Mouse (Mus musculus) cerebellum, adult 2 months (tissue): ENCODE data around the gene Samd13. TPM values are rescaled to one million over a fixed set of nuclear protein-coding genes. Genes with fewer than 3 reads are reported as not detected.

Experiments
- DNase-seq, 2 experiments: peaks; one replicate each; pipeline ENCODE4 v3.0.0; 2021
- H3K27ac ChIP-seq: fragments of 200-500 bp; 2 replicates; pipeline ENCODE4 v1.5.1; 2012; ENCODE audit warnings: low read length, control low read depth, inconsistent platforms; ENCODE audit not compliant: insufficient read depth
- H3K27me3 ChIP-seq: fragments of 200-500 bp; 2 replicates; pipeline ENCODE4 v1.6.1; 2012; ENCODE audit warnings: inconsistent platforms, mild to moderate bottlenecking, low read length, moderate library complexity; ENCODE audit not compliant: control insufficient read depth, insufficient read depth
- H3K4me1 ChIP-seq: fragments of 200-500 bp; 2 replicates; pipeline ENCODE4 v1.6.1; 2011; ENCODE audit warnings: low read length; ENCODE audit not compliant: control insufficient read depth, insufficient read depth
- H3K4me3 ChIP-seq: fragments of 200-500 bp; replicated peaks from 2 replicates; pipeline ENCODE3; 2011; ENCODE audit warnings: mild to moderate bottlenecking, low read depth, low read length, control low read depth; ENCODE audit not compliant: insufficient read depth
- CTCF ChIP-seq: fragments of 200-500 bp; IDR thresholded peaks from 2 replicates; pipeline ENCODE4 v1.5.1; 2011; ENCODE audit warnings: low read depth, mild to moderate bottlenecking, control low read depth, low read length, moderate library complexity, borderline replicate concordance; ENCODE audit not compliant: insufficient read depth
- POLR2A ChIP-seq: fragments of 200-500 bp; IDR thresholded peaks from 2 replicates; pipeline ENCODE4 v1.6.1; 2011; ENCODE audit warnings: low read length, control low read depth, borderline replicate concordance; ENCODE audit not compliant: insufficient read depth
- WGBS: fragments of 180-500 bp; shearing (Covaris S2); methylation state at CpG from one replicate; pipeline ENCODE4 v1.1.7; 2018; 5-methylcytosine and 5-hydroxymethylcytosine counted together
- polyA plus RNA-seq: library from polyadenylated mRNA; depleted of rRNA; stranded (reverse); fragments of >200 nt; gene quantifications from 2 replicates; pipeline ENCODE4 v1.2.3, GENCODE M21; 2012

Gene Samd13
- polyA plus RNA-seq, 1 experiment = not detected

DNA sequence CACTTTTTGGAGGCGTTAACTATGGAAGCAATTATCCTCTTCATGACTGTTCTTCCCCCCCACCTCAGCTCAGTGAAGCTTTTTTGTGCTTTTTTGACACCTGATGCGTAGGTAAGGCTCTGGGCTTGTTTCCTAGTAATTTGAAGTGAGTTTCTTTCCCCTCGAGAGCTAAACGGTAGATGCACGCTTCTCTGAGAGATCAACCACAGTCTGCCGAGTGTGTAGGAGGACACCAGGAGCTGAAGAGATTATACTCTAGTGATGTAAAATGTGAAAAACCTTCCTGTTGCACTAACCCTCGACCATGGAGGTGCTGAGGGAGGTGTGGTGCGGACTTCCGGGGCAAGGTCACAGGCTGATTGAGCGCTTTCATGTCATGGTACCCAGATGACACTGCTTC lies 65.3 kb downstream of the Samd13 start:
- Histone ChIP-seq H3K4me3 (no peak overlapping the region), H3K27me3 (no peaks in the 10 kb centered on the region), H3K27ac (peak overlapping the region; percentile 59), H3K4me1 (peaks cover 5% of the 10 kb centered on the region)
- TF ChIP-seq CTCF = no peak
- TF ChIP-seq POLR2A = no peak
- DNase-seq = no peak
- WGBS = 31% methylated on average over 10 of the region's 10 CpGs

DNA sequence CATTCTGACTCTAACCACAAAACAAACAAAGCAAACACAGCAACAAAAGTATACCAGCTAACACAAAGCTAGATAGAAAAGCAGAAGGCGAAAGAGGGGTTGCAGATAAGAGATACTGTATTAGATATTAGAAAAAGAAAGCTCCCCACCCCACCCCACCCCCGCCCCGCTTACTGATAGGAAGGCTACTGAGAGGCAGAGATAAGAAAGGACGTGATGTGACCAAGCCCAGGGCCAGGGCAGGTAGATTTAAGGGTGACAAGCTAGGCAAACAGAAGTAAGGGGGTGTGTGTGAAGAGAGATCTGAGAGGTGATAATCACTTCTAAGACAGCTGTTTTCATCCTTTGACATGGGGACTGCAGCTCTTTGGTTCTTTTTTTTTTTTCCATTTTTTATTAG lies 67.0 kb downstream of the Samd13 start:
- H3K27ac ChIP-seq = no peak overlapping the region
- H3K4me1 ChIP-seq = peaks cover 5% of the 10 kb centered on the region
- H3K4me3 ChIP-seq = no peak overlapping the region
- 95% methylated on average over 4 of the region's 4 CpGs for WGBS
- TF ChIP-seq POLR2A (no peak), CTCF (no peak)
- no peak for DNase-seq
- H3K27me3 ChIP-seq = no peaks in the 10 kb centered on the region

DNA sequence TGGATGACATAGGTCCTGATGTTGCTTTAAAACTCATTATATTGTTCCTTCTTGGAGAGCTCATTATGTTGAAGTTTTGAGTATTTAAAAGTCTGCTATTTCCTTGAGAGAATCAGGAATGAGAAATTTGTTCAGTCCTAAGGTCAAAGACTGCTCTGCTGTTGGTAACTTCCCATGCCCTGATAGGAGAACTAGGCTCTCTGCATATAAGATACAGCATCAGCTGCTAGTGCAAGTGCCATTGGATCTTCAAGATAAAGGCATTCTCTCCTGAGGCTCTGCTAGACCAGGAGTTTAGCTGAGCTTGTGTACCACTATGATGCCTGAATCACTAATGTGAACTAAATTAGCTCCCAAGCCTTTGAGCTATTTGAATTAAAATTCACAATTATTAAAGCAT lies 67.4 kb downstream of the Samd13 start:
- no peak for DNase-seq
- Histone ChIP-seq H3K27ac (no peak overlapping the region), H3K27me3 (no peaks in the 10 kb centered on the region), H3K4me1 (peaks cover 5% of the 10 kb centered on the region), H3K4me3 (no peak overlapping the region)
- no peak for TF ChIP-seq POLR2A
- no peak for TF ChIP-seq CTCF

DNA sequence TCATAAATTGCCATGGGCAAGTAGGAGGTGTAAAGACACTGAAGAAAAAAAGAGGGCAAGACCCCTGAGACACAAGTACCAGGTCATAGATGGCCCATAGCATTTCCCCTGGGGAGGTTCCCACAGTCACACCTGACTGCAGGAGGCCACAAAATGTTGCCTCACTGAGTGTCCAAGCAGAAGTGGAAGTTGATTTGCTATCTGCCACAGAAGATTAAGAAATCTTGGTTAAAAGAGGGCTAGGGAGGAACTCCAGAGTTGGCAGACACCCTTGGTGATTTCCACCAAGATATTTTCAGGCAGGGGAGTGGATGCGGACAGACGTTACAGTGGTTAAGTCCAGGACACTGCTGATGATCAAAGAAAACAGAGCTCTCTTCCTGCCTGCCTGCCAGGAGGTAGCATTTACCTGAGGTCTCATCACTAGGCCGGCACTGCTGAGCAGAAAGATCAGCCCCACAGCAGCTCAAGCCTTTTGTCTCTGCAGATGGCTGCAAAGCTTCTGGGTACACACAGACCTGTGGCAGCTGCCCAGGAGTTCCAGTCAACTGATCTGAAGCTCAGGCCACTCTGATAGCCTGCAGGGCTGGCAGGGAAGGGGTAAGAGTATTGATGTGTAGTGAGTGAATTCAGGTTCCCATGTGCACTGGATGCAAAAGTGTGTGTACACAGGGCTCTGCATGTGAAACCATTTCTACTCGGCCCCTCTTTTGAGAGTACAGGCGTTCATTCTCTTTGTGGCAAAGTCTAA lies 68.7 kb downstream of the Samd13 start:
- Histone ChIP-seq H3K27me3 (no peaks in the 10 kb centered on the region), H3K4me3 (no peak overlapping the region), H3K4me1 (peaks cover 5% of the 10 kb centered on the region), H3K27ac (no peak overlapping the region)
- 90% methylated on average over 5 of the region's 5 CpGs for WGBS
- no peak for TF ChIP-seq CTCF
- no peak for DNase-seq

DNA sequence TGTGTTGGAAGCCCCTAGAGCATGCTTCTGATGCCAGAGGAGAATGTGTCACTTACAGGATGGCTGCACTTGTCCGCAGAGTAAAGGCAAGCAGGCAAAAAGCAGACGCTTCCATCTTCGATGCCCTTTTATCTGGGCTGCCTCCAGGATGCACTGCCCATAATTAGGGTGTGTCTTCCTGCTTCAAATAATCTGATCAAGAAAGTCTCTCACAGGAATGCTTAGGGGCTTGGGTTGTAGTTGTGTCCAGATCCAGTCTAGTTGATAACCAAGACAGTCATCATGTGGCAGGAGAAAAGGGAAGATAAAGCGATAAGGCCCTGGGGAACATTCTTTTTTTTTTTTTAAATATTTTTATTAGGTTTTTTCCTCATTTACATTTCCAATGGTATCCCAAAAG lies 69.9 kb downstream of the Samd13 start, which contains the start of gene Dnase2b:
TSS of gene Dnase2b (minus strand) at position 101 of the 400 bp plus-strand sequence.
- Histone ChIP-seq H3K4me1 (peaks cover 3% of the 10 kb centered on the region; the same call in 1 of the 2 replicates), H3K27ac (no peak within 1 kb of the TSS), H3K4me3 (no peak within 1 kb of the TSS), H3K27me3 (no peaks in the 10 kb centered on the region)
- TF ChIP-seq CTCF (no peak), POLR2A (no peak)
- 67% methylated on average over 4 of the region's 4 CpGs for WGBS
- no peak for DNase-seq

DNA sequence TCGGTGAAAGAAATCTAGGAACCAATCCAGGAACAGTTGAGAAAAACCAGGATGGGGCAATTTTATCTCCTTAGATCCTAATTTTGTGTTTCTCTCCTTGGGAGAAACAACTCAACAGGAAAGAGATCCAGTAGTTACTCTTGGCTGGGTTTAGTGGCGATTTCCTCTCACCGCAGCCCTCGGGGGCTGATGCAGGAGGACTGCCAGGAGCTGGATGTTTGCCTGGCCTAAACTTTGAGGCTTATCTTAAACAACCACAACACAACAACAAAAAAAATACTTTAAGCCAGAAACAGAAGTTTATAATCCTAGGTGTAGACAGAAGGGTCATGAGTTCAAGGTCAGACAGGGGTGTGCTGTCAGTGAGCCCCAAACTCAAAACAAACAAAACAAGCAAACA lies 73.6 kb downstream of the Samd13 start:
- no peak for TF ChIP-seq POLR2A
- TF ChIP-seq CTCF = no peak
- Histone ChIP-seq H3K4me3 (no peak overlapping the region), H3K27me3 (no peaks in the 10 kb centered on the region), H3K27ac (no peak overlapping the region), H3K4me1 (no peaks in the 10 kb centered on the region)
- WGBS = 47% methylated on average over 4 of the region's 4 CpGs
- DNase-seq = no peak

DNA sequence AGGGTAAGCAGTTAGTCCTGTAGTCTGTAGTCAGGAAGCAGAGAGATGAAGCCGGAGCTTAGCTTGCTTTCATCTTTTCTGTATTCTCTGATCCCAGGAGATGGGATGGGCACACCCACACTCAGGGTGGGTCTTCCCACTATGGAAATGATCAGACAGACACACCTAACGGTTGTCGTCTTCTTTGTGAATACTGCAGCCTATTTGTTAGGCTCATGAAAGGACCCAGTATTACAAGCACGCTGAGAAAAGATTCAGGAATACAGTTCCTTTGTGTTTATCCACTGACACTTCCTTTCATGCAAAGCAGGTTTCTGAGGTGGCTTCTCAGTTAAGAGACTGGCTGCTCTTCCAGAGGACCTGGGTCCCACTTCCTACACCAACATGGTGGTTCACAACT lies 74.1 kb downstream of the Samd13 start:
- 84% methylated on average over 4 of the region's 4 CpGs for WGBS

DNA sequence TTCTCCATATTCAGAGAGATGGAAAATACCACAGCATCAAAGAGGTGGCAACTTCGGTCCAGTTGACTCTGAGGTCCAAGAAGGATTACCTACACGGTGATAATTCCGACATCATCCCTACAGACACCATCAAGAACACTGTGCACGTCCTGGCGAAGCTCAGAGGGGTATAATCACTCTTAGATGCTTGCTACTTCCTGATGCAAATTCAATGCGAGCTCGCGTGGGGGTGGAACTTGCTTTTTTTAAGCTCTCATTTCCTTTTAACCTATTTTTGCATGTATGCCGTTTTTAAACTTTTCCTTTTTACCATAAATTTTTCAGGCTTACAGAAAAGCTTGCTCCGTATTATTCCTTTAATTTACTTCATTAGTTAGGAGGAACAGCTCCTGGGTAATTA lies 75.1 kb downstream of the Samd13 start:
- no peak overlapping the region for H3K27ac ChIP-seq
- H3K4me3 ChIP-seq = no peak overlapping the region
- no peak for TF ChIP-seq CTCF
- TF ChIP-seq POLR2A = no peak
- no peak for DNase-seq
- no peaks in the 10 kb centered on the region for H3K4me1 ChIP-seq
- 90% methylated on average over 10 of the region's 10 CpGs for WGBS
- no peaks in the 10 kb centered on the region for H3K27me3 ChIP-seq

More for the DNA sequence above, 74.1 kb downstream of the Samd13 start:
- H3K27me3 ChIP-seq = no peaks in the 10 kb centered on the region
- no peaks in the 10 kb centered on the region for H3K4me1 ChIP-seq
- no peak for TF ChIP-seq POLR2A
- TF ChIP-seq CTCF = no peak
- no peak overlapping the region for H3K4me3 ChIP-seq
- no peak overlapping the region for H3K27ac ChIP-seq
- no peak for DNase-seq
